Mouse (Mus musculus) liver, postnatal 0 days (tissue): ENCODE data around the gene H2-Q10. TPM values are rescaled to one million over a fixed set of nuclear protein-coding genes. Genes with fewer than 3 reads are reported as not detected.

ENCODE experiments used
- ATAC-seq: fragments of 200-750 bp; cut with Nextera tagmentation; 2 replicates; pipeline ENCODE4 v1.8.0; 2017; ENCODE audit warnings: mild to moderate bottlenecking, moderate library complexity
- DNase-seq: peaks from one replicate; pipeline ENCODE4 v3.0.0-alpha.2; 2016
- H3K27ac ChIP-seq: fragments of 300-500 bp; sonication (generic); 2 replicates; pipeline ENCODE4 v1.5.1; 2014; ENCODE audit warnings: antibody characterized with exemption, moderate library complexity, mild to moderate bottlenecking, low read depth
- H3K27me3 ChIP-seq: fragments of 300-500 bp; sonication (generic); 2 replicates; pipeline ENCODE4 v1.6.1; 2014; ENCODE audit warnings: low read length, control low read depth, mixed read lengths; ENCODE audit not compliant: insufficient read depth
- H3K36me3 ChIP-seq: fragments of 300-500 bp; sonication (generic); replicated peaks from 2 replicates; pipeline ENCODE4 v1.6.1; 2014; ENCODE audit warnings: mild to moderate bottlenecking, control low read depth, low read length, moderate library complexity, mixed read lengths; ENCODE audit not compliant: insufficient read depth
- H3K4me1 ChIP-seq: fragments of 300-500 bp; sonication (generic); 2 replicates; pipeline ENCODE4 v1.6.1; 2014; ENCODE audit warnings: antibody characterized with exemption, mild to moderate bottlenecking, control low read depth; ENCODE audit not compliant: insufficient read depth
- H3K4me2 ChIP-seq: fragments of 300-500 bp; sonication (generic); 2 replicates; pipeline ENCODE4 v1.6.1; 2014; ENCODE audit warnings: low read depth, mild to moderate bottlenecking, low read length, moderate library complexity, mixed read lengths
- H3K4me3 ChIP-seq: fragments of 300-500 bp; sonication (generic); 2 replicates; pipeline ENCODE4 v1.5.1; 2014; ENCODE audit warnings: low read depth, low read length
- H3K9ac ChIP-seq: fragments of 300-500 bp; sonication (generic); replicated peaks from 2 replicates; pipeline ENCODE4 v1.6.1; 2014; ENCODE audit warnings: mild to moderate bottlenecking, moderate library complexity
- H3K9me3 ChIP-seq: fragments of 300-500 bp; sonication (generic); 2 replicates; pipeline ENCODE4 v1.6.1; 2016; ENCODE audit warnings: mild to moderate bottlenecking, control low read depth, low read length, mixed read lengths
- CTCF ChIP-seq: sonication (generic); IDR thresholded peaks from 2 replicates; pipeline ENCODE4 v1.5.1; 2016; ENCODE audit warnings: antibody characterized with exemption, low read depth
- EP300 ChIP-seq: IDR thresholded peaks from 2 replicates; pipeline ENCODE4 v1.6.1; 2016; ENCODE audit warnings: antibody characterized with exemption, low read depth, mild to moderate bottlenecking
- WGBS: fragments of 180-500 bp; shearing (Covaris S2); extraction: QIAGEN DNeasy Blood & Tissue Kit; methylation state at CpG from one replicate; pipeline ENCODE4 v1.1.7; 2014; ENCODE audit not compliant: insufficient replicate concordance; 5-methylcytosine and 5-hydroxymethylcytosine counted together
- polyA plus RNA-seq: library from polyadenylated mRNA; unstranded; fragments of >200 nt; fragmentation: Nextera tagmentation; extraction: Ambion mirVana; gene quantifications from 2 replicates; pipeline ENCODE4 v1.2.1, GENCODE M21; 2015

Gene H2-Q10
- polyA plus RNA-seq, 1 experiment from 2014 or later = 683 TPM

DNA sequence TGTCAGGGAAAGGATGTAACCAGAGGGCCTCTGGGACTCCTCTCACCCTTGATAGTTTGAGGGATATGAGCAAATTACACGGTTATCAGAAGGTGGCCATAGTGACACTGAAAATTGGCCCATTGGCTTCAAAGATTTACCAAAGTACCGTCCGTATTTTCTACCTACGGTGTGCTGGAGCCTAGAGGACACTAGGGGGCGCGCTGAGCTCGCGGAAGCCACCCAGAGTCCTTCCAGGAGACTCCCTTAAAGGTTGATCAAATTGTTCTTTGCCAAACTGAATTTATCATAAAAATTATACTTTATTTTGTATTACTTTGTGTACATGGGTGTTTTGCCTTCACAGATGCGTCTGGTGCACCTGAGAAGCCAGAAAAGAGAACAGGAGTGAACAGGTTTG is 14.2 kb downstream of the H2-Q10 start:
- H3K4me2 ChIP-seq = no peak overlapping the region
- DNase-seq (peak; percentile 71), ATAC-seq (peak; percentile 63)
- H3K27ac ChIP-seq = no peak overlapping the region
- whole genome bisulfite sequencing = 1% methylated on average over 9 of the region's 9 CpGs
- no peaks in the 10 kb centered on the region for H3K27me3 ChIP-seq
- TF ChIP-seq EP300 (no peak), CTCF (peak; percentile 91)
- H3K4me3 ChIP-seq = no peak overlapping the region
- H3K9ac ChIP-seq = no peak overlapping the region
- H3K36me3 ChIP-seq = no peaks in the 10 kb centered on the region
- no peaks in the 10 kb centered on the region for H3K4me1 ChIP-seq
- H3K9me3 ChIP-seq = no peaks in the 10 kb centered on the region

DNA sequence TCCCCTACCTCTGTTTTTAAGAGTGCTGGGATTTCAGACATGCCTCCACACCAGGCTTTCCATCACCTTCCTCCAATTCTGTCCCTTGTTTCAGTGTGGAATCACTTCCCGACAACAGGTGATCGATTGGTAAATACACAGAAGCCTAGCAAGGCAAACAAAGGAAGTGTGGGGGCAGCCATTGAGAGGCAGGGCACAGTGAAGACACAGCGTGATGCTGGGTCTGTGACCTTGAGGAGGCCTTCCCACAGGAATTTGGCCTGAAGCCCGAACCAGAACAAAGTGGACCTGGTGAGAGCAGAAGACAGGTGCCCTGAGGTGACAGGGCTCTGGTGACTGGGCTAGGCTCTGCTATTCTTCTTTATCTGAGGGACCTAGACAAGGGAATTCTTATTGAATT is 15.8 kb downstream of the H2-Q10 start:
- Histone ChIP-seq H3K4me2 (no peak overlapping the region), H3K27ac (peak overlapping the region; percentile 62), H3K9me3 (no peaks in the 10 kb centered on the region), H3K36me3 (no peaks in the 10 kb centered on the region), H3K27me3 (no peaks in the 10 kb centered on the region), H3K9ac (no peak overlapping the region), H3K4me3 (no peak overlapping the region), H3K4me1 (no peaks in the 10 kb centered on the region)
- DNase-seq (peak; percentile 72), ATAC-seq (peak; percentile 90)
- 21% methylated on average over 4 of the region's 4 CpGs for WGBS
- TF ChIP-seq EP300 (no peak; the same call in 1 of the 2 replicates), CTCF (no peak)

DNA sequence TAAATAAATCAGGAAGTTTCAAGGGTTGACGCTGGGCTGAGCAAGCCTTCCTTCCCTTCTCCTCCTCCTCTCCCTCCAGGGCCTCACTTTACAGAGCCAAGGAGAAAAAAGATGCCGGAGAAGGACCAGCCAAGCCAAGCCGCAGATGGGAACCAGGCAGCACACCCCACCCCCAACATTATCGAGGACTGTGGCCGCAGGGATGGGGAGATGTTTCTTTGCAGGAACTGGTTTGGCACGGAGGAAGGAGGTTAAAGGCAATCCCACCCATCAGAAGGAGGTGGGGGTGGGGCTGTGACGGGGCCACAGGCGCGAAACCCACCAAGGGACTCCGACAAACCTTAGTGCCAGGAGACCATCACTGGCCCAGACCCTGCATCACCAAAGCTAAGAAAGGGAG is 16.8 kb downstream of the H2-Q10 start:
- H3K9me3 ChIP-seq = no peaks in the 10 kb centered on the region
- H3K27me3 ChIP-seq = no peaks in the 10 kb centered on the region
- H3K4me2 ChIP-seq = no peak overlapping the region
- DNase-seq = no peak
- H3K36me3 ChIP-seq = no peaks in the 10 kb centered on the region
- WGBS = 43% methylated on average over 10 of the region's 10 CpGs
- no peak for TF ChIP-seq CTCF
- TF ChIP-seq EP300 = no peak
- no peak overlapping the region for H3K9ac ChIP-seq
- no peaks in the 10 kb centered on the region for H3K4me1 ChIP-seq
- no peak overlapping the region for H3K4me3 ChIP-seq
- H3K27ac ChIP-seq = no peak overlapping the region
- ATAC-seq = no peak

DNA sequence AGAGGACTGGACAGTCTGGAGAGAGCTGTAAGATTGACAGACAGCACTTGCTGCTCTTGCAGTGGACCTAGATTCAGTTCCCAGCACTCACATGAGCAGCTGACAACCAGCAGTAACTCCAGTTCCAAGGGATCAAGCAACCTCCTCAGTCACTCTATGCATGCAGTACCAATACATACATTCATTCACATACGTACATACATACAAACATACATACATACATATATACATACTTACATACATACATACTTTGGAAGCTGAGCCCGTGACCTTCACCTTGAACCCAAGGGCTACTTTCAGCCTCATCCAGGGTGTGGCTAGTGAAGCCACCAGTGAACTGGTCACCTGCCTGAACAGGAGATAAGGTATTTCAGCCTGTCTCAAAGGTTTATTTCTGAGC is 18.2 kb downstream of the H2-Q10 start:
- DNase-seq = no peak
- TF ChIP-seq CTCF (no peak), EP300 (no peak)

DNA sequence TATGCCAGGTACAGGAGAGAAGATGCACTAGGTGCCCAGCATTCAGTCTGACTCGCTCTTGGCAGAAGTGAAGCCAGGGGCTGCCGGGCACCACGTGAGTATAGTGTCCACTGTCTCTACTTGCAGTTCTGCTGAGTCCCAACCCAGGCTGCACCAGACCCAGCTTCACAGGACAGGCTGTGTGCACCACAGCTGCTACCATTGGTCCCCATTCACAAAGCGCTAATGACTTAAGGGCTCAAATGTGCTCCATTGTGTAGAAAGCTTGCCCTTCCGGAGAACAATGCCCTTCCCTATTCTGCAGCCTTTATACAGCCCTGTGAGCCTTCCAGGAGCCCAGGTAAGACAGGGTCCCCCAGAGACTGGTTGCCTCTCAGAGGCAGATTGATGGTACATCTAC is 20.4 kb downstream of the H2-Q10 start:
- TF ChIP-seq CTCF (no peak), EP300 (no peak)
- H3K27me3 ChIP-seq = no peaks in the 10 kb centered on the region

More for the DNA sequence above, 18.2 kb downstream of the H2-Q10 start:
- Histone ChIP-seq H3K9me3 (no peaks in the 10 kb centered on the region), H3K4me2 (no peak overlapping the region), H3K27me3 (no peaks in the 10 kb centered on the region), H3K27ac (no peak overlapping the region), H3K36me3 (no peaks in the 10 kb centered on the region), H3K9ac (no peak overlapping the region), H3K4me1 (no peaks in the 10 kb centered on the region), H3K4me3 (no peak overlapping the region)
- ATAC-seq = no peak
- 76% methylated on average over 2 of the region's 2 CpGs for WGBS

DNA sequence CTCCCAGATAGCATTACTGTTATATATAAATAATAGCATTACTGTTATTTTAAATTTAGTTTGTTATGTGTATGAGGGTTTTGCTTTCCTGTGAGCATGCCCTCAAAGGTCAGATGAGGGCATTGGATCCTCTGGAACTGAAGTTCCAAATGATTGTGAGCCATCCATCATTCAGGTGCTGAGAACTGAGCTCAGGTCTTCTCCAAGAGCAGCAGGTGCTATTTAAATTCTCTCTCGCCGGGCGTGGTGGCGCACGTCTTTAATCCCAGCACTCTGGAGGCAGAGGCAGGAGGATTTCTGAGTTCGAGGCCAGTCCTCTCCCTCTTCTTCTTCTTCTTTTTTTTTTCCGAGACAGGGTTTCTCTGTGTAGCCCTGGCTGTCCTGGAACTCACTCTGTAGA is 27.2 kb downstream of the H2-Q10 start:
- no peaks in the 10 kb centered on the region for H3K4me1 ChIP-seq
- no peak overlapping the region for H3K4me2 ChIP-seq
- H3K36me3 ChIP-seq = no peaks in the 10 kb centered on the region
- DNase-seq (no peak), ATAC-seq (no peak)
- no peaks in the 10 kb centered on the region for H3K27me3 ChIP-seq
- no peak overlapping the region for H3K27ac ChIP-seq
- no peak for TF ChIP-seq CTCF
- TF ChIP-seq EP300 = no peak
- WGBS = 77% methylated on average over 7 of the region's 7 CpGs
- H3K9ac ChIP-seq = no peak overlapping the region
- no peaks in the 10 kb centered on the region for H3K9me3 ChIP-seq
- no peak overlapping the region for H3K4me3 ChIP-seq

More for the DNA sequence above, 20.4 kb downstream of the H2-Q10 start:
- WGBS = 54% methylated on average over 5 of the region's 5 CpGs
- DNase-seq = no peak
- H3K4me2 ChIP-seq = no peak overlapping the region
- H3K4me3 ChIP-seq = no peak overlapping the region
- H3K27ac ChIP-seq = no peak overlapping the region
- H3K4me1 ChIP-seq = no peaks in the 10 kb centered on the region
- H3K9me3 ChIP-seq = no peaks in the 10 kb centered on the region
- no peak for ATAC-seq
- H3K36me3 ChIP-seq = no peaks in the 10 kb centered on the region
- no peak overlapping the region for H3K9ac ChIP-seq

DNA sequence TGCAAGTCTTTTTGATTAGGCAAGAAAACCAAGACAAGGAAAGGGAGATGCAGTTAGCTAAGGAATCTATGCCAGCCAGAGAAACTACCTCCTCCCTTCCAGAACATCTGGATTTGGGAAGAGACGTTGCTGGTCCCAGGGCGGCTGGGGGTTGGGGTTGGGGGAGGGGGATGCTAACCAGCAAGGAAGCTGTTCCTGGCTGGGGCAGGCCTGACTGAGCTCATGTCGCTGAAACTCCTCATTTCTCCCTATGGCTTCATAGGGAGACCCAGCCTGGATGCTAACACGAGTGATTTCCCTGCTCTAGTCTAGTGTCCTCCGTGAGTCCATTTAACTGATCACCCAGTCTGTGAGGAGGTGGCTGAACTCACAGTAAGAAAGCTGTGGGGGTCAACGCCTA is 32.3 kb downstream of the H2-Q10 start:
- H3K4me1 ChIP-seq = no peaks in the 10 kb centered on the region
- no peak overlapping the region for H3K27ac ChIP-seq
- DNase-seq (no peak), ATAC-seq (no peak)
- no peaks in the 10 kb centered on the region for H3K9me3 ChIP-seq
- H3K36me3 ChIP-seq = no peaks in the 10 kb centered on the region
- H3K27me3 ChIP-seq = peaks cover 27% of the 10 kb centered on the region
- H3K4me2 ChIP-seq = no peak overlapping the region
- no peak overlapping the region for H3K9ac ChIP-seq
- WGBS = 26% methylated on average over 6 of the region's 6 CpGs
- TF ChIP-seq CTCF (no peak), EP300 (no peak)
- no peak overlapping the region for H3K4me3 ChIP-seq
